Mouse (Mus musculus) CD4-positive, CD25-positive, alpha-beta regulatory T cell, adult 4 months (primary cell): Measurements from ENCODE around the gene Naxd. TPM values are rescaled to one million over a fixed set of nuclear protein-coding genes. Genes with fewer than 3 reads are reported as not detected.
"Not testable (repeated sequence)": the region's sequence is repeated elsewhere in the genome, so short reads cannot be mapped to it uniquely, and the experiment has no call there.

Experiments used
- ATAC-seq: one replicate; pipeline ENCODE4 v1.8.0; 2017
- polyA plus RNA-seq, 2 experiments: library from polyadenylated mRNA; unstranded; fragments of 100-300 nt; shearing (Covaris generic); gene quantifications; one replicate each; pipeline ENCODE4 v1.2.1; 2017

Naxd gene
- 10 to 100 TPM; 56.4 to 77.8 TPM for polyA plus RNA-seq

GRCm38 (mm10) chr8:11497017-11497990 lies at the start of gene Naxd:
TSS of gene Naxd (plus strand) at chr8:11497506.
- peak; percentile 98 for ATAC-seq

- ATAC-seq, result no peak
Measured at GRCm38 (mm10) chr8:11447910-11448570, 49.3 kb upstream of the Naxd start.

GRCm38 (mm10) chr8:11450184-11451113 lies 46.9 kb upstream of the Naxd start:
- no peak for ATAC-seq

- no peak for ATAC-seq
Measured at GRCm38 (mm10) chr8:11452152-11452551, 45.2 kb upstream of the Naxd start.

GRCm38 (mm10) chr8:11452559-11452958 lies 44.7 kb upstream of the Naxd start:
- ATAC-seq, result peak; percentile 83

- no peak for ATAC-seq
Measured at GRCm38 (mm10) chr8:11452974-11453373, 44.3 kb upstream of the Naxd start.

GRCm38 (mm10) chr8:11454228-11454627 lies 43.1 kb upstream of the Naxd start:
- no peak for ATAC-seq

- ATAC-seq, result no peak
Measured at GRCm38 (mm10) chr8:11457278-11457677, 40.0 kb upstream of the Naxd start.

- no peak for ATAC-seq
Measured at GRCm38 (mm10) chr8:11457981-11458836, 39.1 kb upstream of the Naxd start.

- ATAC-seq, result no peak
Measured at GRCm38 (mm10) chr8:11459016-11459415, 38.3 kb upstream of the Naxd start.

- ATAC-seq, result no peak
Measured at GRCm38 (mm10) chr8:11460934-11461333, 36.4 kb upstream of the Naxd start.

- ATAC-seq, result no peak
Measured at GRCm38 (mm10) chr8:11461847-11462246, 35.5 kb upstream of the Naxd start.

GRCm38 (mm10) chr8:11462641-11463040 lies 34.7 kb upstream of the Naxd start:
- no peak for ATAC-seq

GRCm38 (mm10) chr8:11463541-11463888 lies 33.8 kb upstream of the Naxd start:
- no peak for ATAC-seq

GRCm38 (mm10) chr8:11463889-11464706 lies 33.2 kb upstream of the Naxd start:
- ATAC-seq, result peak; percentile 78

GRCm38 (mm10) chr8:11464707-11464964 lies 32.7 kb upstream of the Naxd start:
- ATAC-seq, result no peak

- ATAC-seq, result no peak
Measured at GRCm38 (mm10) chr8:11465619-11466018, 31.7 kb upstream of the Naxd start.

GRCm38 (mm10) chr8:11466528-11466927 lies 30.8 kb upstream of the Naxd start:
- not testable (repeated sequence) for ATAC-seq

- no peak for ATAC-seq
Measured at GRCm38 (mm10) chr8:11469095-11469494, 28.2 kb upstream of the Naxd start.

- ATAC-seq, result no peak
Measured at GRCm38 (mm10) chr8:11470694-11471093, 26.6 kb upstream of the Naxd start.

- no peak for ATAC-seq
Measured at GRCm38 (mm10) chr8:11471309-11471708, 26.0 kb upstream of the Naxd start.
